In the genomic region with DNA sequence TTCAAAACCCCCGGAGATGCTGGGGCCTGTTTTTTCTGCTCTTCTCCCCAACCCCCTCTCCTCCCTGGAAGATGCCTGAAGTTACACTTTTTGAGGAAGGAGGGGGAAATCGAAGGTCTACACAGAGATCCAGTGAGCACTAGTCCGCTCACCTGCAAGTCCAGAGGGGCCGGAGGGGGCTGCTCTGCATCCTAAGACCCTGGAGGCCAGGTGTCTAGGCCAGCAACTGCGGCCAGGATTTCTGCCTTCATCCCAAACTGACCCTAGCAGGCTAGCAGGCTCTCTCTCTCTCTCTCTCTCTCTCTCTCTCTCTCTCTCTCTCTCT, we compare ENCODE assay signal across 8 mouse cellular contexts. TPM values are rescaled to one million over a fixed set of nuclear protein-coding genes. Genes with fewer than 3 reads are reported as not detected.
DNase-seq lines count a peak whose midpoint lies in the region; ATAC-seq and TF ChIP-seq lines count a peak whose summit lies in the region.

No protein-coding gene starts in this region.

- no peaks in the 10 kb centered on the region for H3K9me3 ChIP-seq in megakaryocyte, embryonic 14.5 days
- no peaks in the 10 kb centered on the region for H3K9me3 ChIP-seq in intestine, postnatal 0 days (ENCODE audit: control insufficient read depth)

- peak overlapping the region; percentile 94 for H3K4me2 ChIP-seq in intestine, postnatal 0 days (replicated peaks; ENCODE audit: low read depth)

- peak overlapping the region; percentile 65 for H3K9ac ChIP-seq in intestine, postnatal 0 days (ENCODE audit: low read depth, low read length)

- H3K27ac ChIP-seq in cerebellum, adult 2 months (ENCODE audit: insufficient read depth, low read length) = no peak overlapping the region
- no peak overlapping the region for H3K27ac ChIP-seq in intestine, postnatal 0 days (ENCODE audit: low read depth, low read length)
- no peak overlapping the region for H3K27ac ChIP-seq in olfactory bulb, adult 2 months (ENCODE audit: insufficient read depth, low read depth, low read length)

- TF ChIP-seq POLR2A in cerebellum, adult 2 months (IDR thresholded peaks at IDR 0.05; ENCODE audit: borderline replicate concordance, insufficient read depth, low read length) = no peak
- TF ChIP-seq POLR2A in olfactory bulb, adult 2 months (IDR thresholded peaks at IDR 0.05; ENCODE audit: insufficient read depth, low read depth, low read length) = no peak

- 8% methylated on average over 5 of the region's 5 CpGs for WGBS in cerebellum, adult 2 months
- WGBS in intestine, postnatal 0 days = 20% methylated on average over 5 of the region's 5 CpGs
- WGBS in olfactory bulb, adult 2 months = 3% methylated on average over 5 of the region's 5 CpGs

- H3K36me3 ChIP-seq in megakaryocyte, embryonic 14.5 days (replicated peaks; ENCODE audit: low read length) = peaks cover 21% of the 10 kb centered on the region
- no peaks in the 10 kb centered on the region for H3K36me3 ChIP-seq in intestine, postnatal 0 days (ENCODE audit: control insufficient read depth, insufficient read depth)

- peak in 1 of 2 experiments; percentile 8 for DNase-seq in cerebellum, adult 2 months
- DNase-seq in cerebellum, adult 9-11 months = no peak
- DNase-seq in cerebellum, adult 11-12 months = no peak
- DNase-seq in spleen, postnatal 4 days (ENCODE audit: low spot score in 2 of 2) = no peak

- H3K4me3 ChIP-seq in cerebellum, adult 2 months (replicated peaks; ENCODE audit: insufficient read depth, low read depth, low read length) = peak overlapping the region; percentile 69
- H3K4me3 ChIP-seq in megakaryocyte, embryonic 14.5 days (replicated peaks) = peak overlapping the region; percentile 100
- peak overlapping the region; percentile 71 for H3K4me3 ChIP-seq in intestine, postnatal 0 days (ENCODE audit: low read depth, low read length)
- H3K4me3 ChIP-seq in olfactory bulb, adult 2 months (ENCODE audit: insufficient read depth, low read depth, low read length) = peak overlapping the region; percentile 67

- no peak for ATAC-seq in megakaryocyte, adult 5-6 weeks (ENCODE audit: poor library complexity, severe bottlenecking)
- no peak for ATAC-seq in intestine, postnatal 0 days

- no peak for TF ChIP-seq CTCF in cerebellum, adult 2 months (IDR thresholded peaks at IDR 0.05; ENCODE audit: borderline replicate concordance, insufficient read depth, low read depth, low read length)
- no peak for TF ChIP-seq CTCF in intestine, postnatal 0 days (IDR thresholded peaks at IDR 0.05; ENCODE audit: low read depth)
- no peak for TF ChIP-seq CTCF in olfactory bulb, adult 2 months (IDR thresholded peaks at IDR 0.05; ENCODE audit: insufficient read depth, low read depth, low read length)

- H3K4me1 ChIP-seq in cerebellum, adult 2 months (ENCODE audit: control insufficient read depth, insufficient read depth, low read length) = peaks cover 5% of the 10 kb centered on the region; the same call in 1 of the 2 replicates
- peaks cover 77% of the 10 kb centered on the region for H3K4me1 ChIP-seq in megakaryocyte, embryonic 14.5 days
- H3K4me1 ChIP-seq in intestine, postnatal 0 days (replicated peaks; ENCODE audit: control insufficient read depth, insufficient read depth, low read length) = no peaks in the 10 kb centered on the region
- H3K4me1 ChIP-seq in olfactory bulb, adult 2 months (ENCODE audit: control insufficient read depth, insufficient read depth, low read length) = peaks cover 10% of the 10 kb centered on the region; the same call in 1 of the 2 replicates

- H3K27me3 ChIP-seq in cerebellum, adult 2 months (ENCODE audit: control insufficient read depth, insufficient read depth, low read length) = peaks cover 4% of the 10 kb centered on the region; the same call in 1 of the 2 replicates
- H3K27me3 ChIP-seq in megakaryocyte, embryonic 14.5 days (replicated peaks) = no peaks in the 10 kb centered on the region
- no peaks in the 10 kb centered on the region for H3K27me3 ChIP-seq in intestine, postnatal 0 days (replicated peaks; ENCODE audit: control insufficient read depth, insufficient read depth, low read length)

RNA-seq across cellular contexts. Expression of a gene that starts 0.8 kb away (rescaled TPM):
- 7.4 and 7.9 TPM in 2 replicates for polyA plus RNA-seq in cerebellum, adult 2 months (2012; rRNA removed)
- 30.7 and 117 TPM in 2 replicates for polyA plus RNA-seq in megakaryocyte, embryonic 14.5 days (2012; ENCODE audit: insufficient read depth, low replicate concordance)
- 51.2 and 57.7 TPM in 2 replicates for total RNA-seq in megakaryocyte, adult 5-6 weeks (2015)
- 9.7 and 12.2 TPM in 2 replicates for total RNA-seq in megakaryocyte, adult 5-6 weeks (2017)
- polyA plus RNA-seq in intestine, postnatal 0 days (2015; fragmentation: Nextera tagmentation; extraction: Ambion mirVana) = 11.8 and 13.4 TPM in 2 replicates
- not detected in 2 replicates for polyA plus RNA-seq in olfactory bulb, adult 2 months (2012; ENCODE audit: insufficient read depth, insufficient read length, low replicate concordance, missing spikeins)
